Comparison of ENCODE assay signal across 8 mouse cellular contexts in the genomic region with DNA sequence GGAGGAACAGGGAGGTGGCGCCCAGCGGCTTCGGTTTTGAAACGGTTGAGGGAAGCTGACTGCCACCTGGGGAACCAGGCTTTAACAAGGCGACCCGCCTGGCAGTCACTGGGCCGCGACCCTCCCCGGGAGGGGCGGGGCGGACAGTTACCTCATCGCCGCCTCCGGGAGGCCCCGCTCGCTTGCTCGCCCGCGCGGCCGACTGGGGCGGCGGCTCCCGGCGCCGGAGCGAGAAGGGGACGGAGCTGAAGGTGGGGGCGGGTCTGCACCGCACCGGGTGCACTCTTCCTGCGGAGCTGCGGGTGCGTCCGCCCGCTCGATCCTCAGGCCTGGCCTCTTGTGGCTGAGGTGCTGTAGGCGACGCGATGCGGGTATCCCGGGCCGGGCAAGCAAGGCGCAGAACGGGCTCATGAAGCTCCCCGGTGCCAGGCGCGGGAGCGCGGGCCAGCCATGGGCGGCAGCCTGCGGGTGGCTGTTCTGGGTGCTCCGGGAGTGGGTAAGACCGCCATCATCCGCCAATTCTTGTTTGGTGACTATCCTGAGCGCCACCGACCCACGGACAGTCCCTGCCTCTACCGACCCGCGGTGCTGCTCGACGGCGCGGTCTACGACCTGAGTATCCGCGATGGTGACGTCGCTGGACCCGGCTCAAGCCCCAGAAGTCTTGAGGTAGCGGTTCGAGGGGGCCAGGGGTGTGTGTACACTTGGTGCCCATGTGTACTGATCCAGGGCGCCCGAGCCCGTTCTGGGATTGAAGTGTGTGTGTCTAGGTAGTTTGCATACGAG. TPM values are rescaled to one million over a fixed set of nuclear protein-coding genes. Genes with fewer than 3 reads are reported as not detected.
DNase-seq lines count a peak whose midpoint lies in the region; ATAC-seq and TF ChIP-seq lines count a peak whose summit lies in the region.

TSS of gene Rasl10a (plus strand) at position 273 of the 786 bp plus-strand sequence.

- H3K36me3 ChIP-seq in embryonic facial prominence, embryonic 12.5 days: no peaks in the 10 kb centered on the region; the same call in 1 of the 2 replicates
- peaks cover 4% of the 10 kb centered on the region; the same call in 1 of the 2 replicates for H3K36me3 ChIP-seq in lung, postnatal 0 days (ENCODE audit: insufficient read depth, low read length)

- TF ChIP-seq EP300 in lung, postnatal 0 days (IDR thresholded peaks at IDR 0.05): no peak

- peak within 1 kb of the TSS; percentile 88 for H3K4me2 ChIP-seq in embryonic facial prominence, embryonic 12.5 days (replicated peaks)
- peak within 1 kb of the TSS; percentile 89 for H3K4me2 ChIP-seq in lung, postnatal 0 days (replicated peaks; ENCODE audit: low read depth, low read length)

- no peak for ATAC-seq in embryonic facial prominence, embryonic 12.5 days (ENCODE audit: insufficient number of reproducible peaks, insufficient read depth, low FRiP score, low TSS enrichment)
- peak; percentile 5 to 8; a peak in 1 of 4 replicates for ATAC-seq in hematopoietic stem cell, adult 5-6 weeks (replicated peaks in 1 of 2; ENCODE audit: insufficient read depth in 1 of 2, low FRiP score in 2 of 2, low TSS enrichment in 1 of 2, low read depth in 1 of 2, poor library complexity in 2 of 2, severe bottlenecking in 2 of 2)
- ATAC-seq in lung, postnatal 0 days: no peak
- no peak for ATAC-seq in erythroid progenitor cell, adult 5-6 weeks (replicated peaks; ENCODE audit: low FRiP score, poor library complexity, severe bottlenecking)

- H3K27ac ChIP-seq in embryonic facial prominence, embryonic 12.5 days: no peak within 1 kb of the TSS
- no peak within 1 kb of the TSS for H3K27ac ChIP-seq in lung, postnatal 0 days (ENCODE audit: low read length)

- peaks cover 80% of the 10 kb centered on the region for H3K27me3 ChIP-seq in embryonic facial prominence, embryonic 12.5 days
- peaks cover 49% of the 10 kb centered on the region for H3K27me3 ChIP-seq in lung, postnatal 0 days (replicated peaks; ENCODE audit: insufficient read depth, low read length)

- peak within 1 kb of the TSS; percentile 53 for H3K9ac ChIP-seq in embryonic facial prominence, embryonic 12.5 days
- peak within 1 kb of the TSS; percentile 34; the same call in 1 of the 2 replicates for H3K9ac ChIP-seq in lung, postnatal 0 days (replicated peaks; ENCODE audit: low read depth)

- WGBS in embryonic facial prominence, embryonic 12.5 days: 2% methylated on average over 77 of the region's 77 CpGs
- WGBS in lung, postnatal 0 days: 4% methylated on average over 63 of the region's 77 CpGs

- H3K9me3 ChIP-seq in embryonic facial prominence, embryonic 12.5 days: no peaks in the 10 kb centered on the region
- H3K9me3 ChIP-seq in lung, postnatal 0 days (ENCODE audit: low read length): no peaks in the 10 kb centered on the region

- DNase-seq in heart, adult 18-20 months: peak; percentile 58 to 60
- no peak for DNase-seq in heart, adult 8-10 months (ENCODE audit: low spot score)
- peak; percentile 45 for DNase-seq in layer of hippocampus, adult 9-11 months
- DNase-seq in lung, postnatal 0 days (ENCODE audit: low spot score): no peak
- DNase-seq in right cerebral cortex, postnatal 25 days: peak; percentile 66

- H3K4me1 ChIP-seq in embryonic facial prominence, embryonic 12.5 days: peaks cover 57% of the 10 kb centered on the region
- peaks cover 33% of the 10 kb centered on the region for H3K4me1 ChIP-seq in lung, postnatal 0 days (ENCODE audit: insufficient read depth, low read depth, low read length)

- H3K4me3 ChIP-seq in embryonic facial prominence, embryonic 12.5 days: peak within 1 kb of the TSS; percentile 46
- peak within 1 kb of the TSS; percentile 49 for H3K4me3 ChIP-seq in lung, postnatal 0 days (ENCODE audit: low read depth, low read length)

- no peak for TF ChIP-seq CTCF in lung, postnatal 0 days (IDR thresholded peaks at IDR 0.05)

RNA-seq across cellular contexts. Expression of gene Rasl10a, which starts in this region (rescaled TPM):
- total RNA-seq in heart, adult 18-20 months (2021): 1 to 10 TPM; 3.8 to 5.6 TPM
- total RNA-seq in heart, adult 8-10 months (2022): 1 to 10 TPM; 3.3 to 7.8 (median 5.8) TPM
- polyA plus RNA-seq in embryonic facial prominence, embryonic 12.5 days (2016; fragmentation: Nextera tagmentation; extraction: Ambion mirVana): 1.1 TPM in 2 replicates
- total RNA-seq in hematopoietic stem cell, adult 5-6 weeks (2017): not detected in 2 replicates
- polyA plus RNA-seq in lung, postnatal 0 days (2015; fragmentation: Nextera tagmentation; extraction: Ambion mirVana): 2.3 and 2.5 TPM in 2 replicates
- not detected in 2 replicates for total RNA-seq in erythroid progenitor cell, adult 5-6 weeks (2015; ENCODE audit: low replicate concordance)
- 1.5 TPM in 1 of 2 replicates, not detected in the other for total RNA-seq in erythroid progenitor cell, adult 5-6 weeks (2017; ENCODE audit: low replicate concordance)

Comparison
In these comparisons a context has a peak if more than half of its experiments do, and no peak if none do; other contexts are left out.
1. DNase-seq: peak in heart, adult 18-20 months (2 of 2), layer of hippocampus, adult 9-11 months (single experiment) and right cerebral cortex, postnatal 25 days (single experiment); none in heart, adult 8-10 months (single experiment) and lung, postnatal 0 days (single experiment).
2. Peak in ATAC-seq in hematopoietic stem cell, adult 5-6 weeks; RNA of the gene not detected or under 1 TPM.